ENCODE assay signal across 8 mouse cellular contexts in the genomic region with DNA sequence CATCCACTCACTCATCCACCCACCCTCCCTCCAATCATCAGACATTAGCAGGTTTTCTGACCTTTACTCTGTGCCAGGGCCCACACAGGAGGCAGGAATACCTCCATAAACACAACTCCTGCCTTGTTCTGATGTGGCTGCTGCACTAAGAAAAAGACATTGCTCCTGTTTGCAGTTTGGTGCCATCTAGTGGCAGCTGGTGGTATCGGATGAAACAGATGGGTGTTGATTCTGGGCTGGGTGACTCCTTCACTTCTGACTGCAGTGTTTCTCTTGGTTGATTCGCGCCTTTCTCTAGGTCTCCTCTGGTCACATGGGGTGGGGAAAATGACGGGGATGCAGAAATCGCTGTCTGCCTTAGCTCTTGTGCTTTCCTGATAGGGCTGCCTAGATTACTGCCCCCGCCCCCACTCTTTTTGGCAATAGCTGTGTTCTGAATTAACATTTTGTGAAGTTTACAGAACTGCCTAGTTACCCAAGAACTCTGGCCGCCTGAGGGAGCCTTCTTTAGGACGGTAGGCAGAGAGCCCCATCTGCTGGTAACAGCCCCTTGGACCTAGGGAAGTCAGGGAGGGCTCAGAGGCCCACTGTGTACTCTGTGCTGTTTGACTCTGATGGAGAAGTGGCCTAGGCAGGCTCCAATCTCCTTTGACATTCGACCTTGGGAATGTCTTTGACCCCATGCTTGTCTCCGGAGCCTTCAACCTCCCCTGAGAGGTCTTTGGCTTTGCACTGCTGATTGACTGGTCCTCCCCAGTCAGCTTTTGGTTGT. TPM values are rescaled to one million over a fixed set of nuclear protein-coding genes. Genes with fewer than 3 reads are reported as not detected.
DNase-seq lines count a peak whose midpoint lies in the region; ATAC-seq and TF ChIP-seq lines count a peak whose summit lies in the region.

No protein-coding gene starts in this region.

- no peak overlapping the region for H3K4me2 ChIP-seq in heart, embryonic 11.5 days
- H3K4me2 ChIP-seq in forebrain, embryonic 15.5 days (replicated peaks): no peak overlapping the region

- peak; percentile 41 to 75 for DNase-seq in heart, adult 2 months
- peak; percentile 74 for DNase-seq in c-Kit-positive CD71-positive TER-119-negative erythroid progenitor cells, embryonic 14.5 days (ENCODE audit: low read depth)
- peak; percentile 78 for DNase-seq in induced T-regulatory cell, adult 2 months (ENCODE audit: low read depth)
- DNase-seq in left cerebral cortex, postnatal 4 days: peak; percentile 83
- peak; percentile 70 for DNase-seq in splenic B cell, adult 2 months (ENCODE audit: low read depth, low spot score)

- H3K27me3 ChIP-seq in heart, adult 2 months (ENCODE audit: control insufficient read depth, insufficient read depth, low read length): no peaks in the 10 kb centered on the region
- peaks cover 17% of the 10 kb centered on the region for H3K27me3 ChIP-seq in heart, embryonic 11.5 days (ENCODE audit: control insufficient read depth, insufficient read depth, low read length)
- H3K27me3 ChIP-seq in forebrain, embryonic 15.5 days: peaks cover 5% of the 10 kb centered on the region
- H3K27me3 ChIP-seq in splenic B cell, adult 2 months (ENCODE audit: control insufficient read depth, insufficient read depth, low read length, poor library complexity, severe bottlenecking): no peaks in the 10 kb centered on the region

- no peak overlapping the region for H3K4me3 ChIP-seq in heart, adult 2 months
- H3K4me3 ChIP-seq in heart, embryonic 11.5 days (ENCODE audit: low read depth, low read length): no peak overlapping the region
- no peak overlapping the region for H3K4me3 ChIP-seq in forebrain, embryonic 15.5 days

- no peaks in the 10 kb centered on the region for H3K9me3 ChIP-seq in heart, embryonic 11.5 days (replicated peaks; ENCODE audit: control insufficient read depth, low read length)
- H3K9me3 ChIP-seq in forebrain, embryonic 15.5 days: no peaks in the 10 kb centered on the region

- TF ChIP-seq CTCF in heart, adult 2 months (IDR thresholded peaks at IDR 0.05): peak; percentile 89

- H3K36me3 ChIP-seq in heart, adult 2 months (ENCODE audit: control insufficient read depth, insufficient read depth, low read length): no peaks in the 10 kb centered on the region
- no peaks in the 10 kb centered on the region for H3K36me3 ChIP-seq in heart, embryonic 11.5 days (ENCODE audit: control insufficient read depth, insufficient read depth, low read length)
- H3K36me3 ChIP-seq in forebrain, embryonic 15.5 days: no peaks in the 10 kb centered on the region
- no peaks in the 10 kb centered on the region for H3K36me3 ChIP-seq in splenic B cell, adult 2 months (ENCODE audit: control insufficient read depth, insufficient read depth, low read length, poor library complexity, severe bottlenecking)

- no peaks in the 10 kb centered on the region for H3K79me2 ChIP-seq in heart, adult 2 months (replicated peaks; ENCODE audit: control insufficient read depth, insufficient read depth, low read length)

- no peak for TF ChIP-seq EP300 in heart, adult 2 months (IDR thresholded peaks at IDR 0.05; ENCODE audit: insufficient read depth, low read depth, low read length)

- WGBS in heart, adult 2 months: 14% methylated on average over 10 of the region's 10 CpGs
- 13% methylated on average over 10 of the region's 10 CpGs for WGBS in heart, embryonic 11.5 days (ENCODE audit: insufficient replicate concordance)
- 15% methylated on average over 10 of the region's 10 CpGs for whole genome bisulfite sequencing in forebrain, embryonic 15.5 days

- H3K4me1 ChIP-seq in heart, adult 2 months (ENCODE audit: control insufficient read depth, insufficient read depth, low read length): no peaks in the 10 kb centered on the region
- H3K4me1 ChIP-seq in heart, embryonic 11.5 days (ENCODE audit: control insufficient read depth, insufficient read depth, low read length): no peaks in the 10 kb centered on the region
- no peaks in the 10 kb centered on the region for H3K4me1 ChIP-seq in forebrain, embryonic 15.5 days

- no peak for TF ChIP-seq POLR2A in heart, adult 2 months (IDR thresholded peaks at IDR 0.05; ENCODE audit: insufficient read depth, low read depth, low read length)

- intact Hi-C loops in heart, adult 2 months (cut with DNase I): loop anchor here (2.0 to 10.0 kb wide), 2 partner anchors 56 to 618 kb away; no protein-coding TSS in a partner anchor
- intact Hi-C loops in left cerebral cortex, postnatal 4 days (cut with DNase I): no loop called here

- no peak for ATAC-seq in heart, embryonic 11.5 days (replicated peaks; ENCODE audit: insufficient number of reproducible peaks, low FRiP score, low TSS enrichment)
- ATAC-seq in forebrain, embryonic 15.5 days (replicated peaks): peak; percentile 53
- ATAC-seq in monocyte, adult 5-6 weeks (replicated peaks; ENCODE audit: insufficient number of reproducible peaks, low FRiP score, low TSS enrichment, poor library complexity, severe bottlenecking): peak; percentile 49; the same call in 1 of the 2 replicates

- H3K27ac ChIP-seq in heart, adult 2 months: no peak overlapping the region
- H3K27ac ChIP-seq in heart, embryonic 11.5 days (ENCODE audit: low read depth, low read length): no peak overlapping the region
- no peak overlapping the region for H3K27ac ChIP-seq in forebrain, embryonic 15.5 days (replicated peaks)

- no peak overlapping the region for H3K9ac ChIP-seq in heart, adult 2 months (ENCODE audit: low read depth, low read length)
- H3K9ac ChIP-seq in heart, embryonic 11.5 days (ENCODE audit: low read depth, low read length): no peak overlapping the region
- H3K9ac ChIP-seq in forebrain, embryonic 15.5 days (replicated peaks): no peak overlapping the region

RNA-seq across cellular contexts. Expression of gene Prrxl1, which starts 12.0 kb away (rescaled TPM):
- not detected for total RNA-seq in heart, adult 2 months (2021)
- polyA plus RNA-seq in heart, adult 2 months (2012; rRNA removed): not detected in 2 replicates
- polyA plus RNA-seq in heart, embryonic 11.5 days (2014; fragmentation: Nextera tagmentation; extraction: Ambion mirVana): not detected in 2 replicates
- 0.08 and 0.18 TPM in 2 replicates for polyA plus RNA-seq in forebrain, embryonic 15.5 days (2015; fragmentation: Nextera tagmentation; extraction: Ambion mirVana)
- total RNA-seq in left cerebral cortex, postnatal 4 days (2021): not detected
- total RNA-seq in monocyte, adult 5-6 weeks (2017): not detected in 3 replicates
